Mouse (Mus musculus): ENCODE results near the gene P2ry14. TPM values are rescaled to one million over a fixed set of nuclear protein-coding genes. Genes with fewer than 3 reads are reported as not detected.
"Not testable (repeated sequence)": the region's sequence is repeated elsewhere in the genome, so short reads cannot be mapped to it uniquely, and the experiment has no call there.

P2ry14 gene
- polyA plus RNA-seq, 1 experiment from 2014 or later: 2.1 TPM

DNA sequence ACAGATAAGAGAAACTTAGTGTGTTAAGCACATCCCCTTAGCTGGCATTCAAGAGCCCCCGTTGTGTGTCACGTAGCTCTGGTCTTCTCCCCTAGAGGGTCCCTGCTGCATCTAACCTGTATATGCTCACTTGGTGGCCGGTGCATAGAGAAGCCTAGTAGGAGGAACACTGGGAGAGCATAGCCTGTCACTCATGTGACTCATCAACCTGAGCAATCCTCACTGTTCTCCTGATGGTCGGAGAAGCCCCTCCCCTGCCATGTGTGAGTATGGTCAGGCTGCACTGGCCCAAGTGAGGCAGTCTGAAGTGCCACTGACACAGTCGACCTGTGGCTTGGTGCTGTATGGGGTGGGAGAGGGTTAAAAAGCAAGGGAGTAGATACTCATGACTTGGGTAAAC, 28.4 kb downstream of the P2ry14 start:
- Histone ChIP-seq H3K4me2 (no peak overlapping the region), H3K9ac (no peak overlapping the region), H3K36me3 (no peaks in the 10 kb centered on the region), H3K27me3 (no peaks in the 10 kb centered on the region), H3K9me3 (no peaks in the 10 kb centered on the region), H3K4me1 (peaks cover 4% of the 10 kb centered on the region; the same call in 1 of the 2 replicates), H3K4me3 (no peak overlapping the region), H3K27ac (no peak overlapping the region)
- no peak for ATAC-seq (ENCODE audit: insufficient number of reproducible peaks, low FRiP score, low TSS enrichment, low read depth)
- 63% methylated on average over 5 of the region's 5 CpGs for WGBS

DNA sequence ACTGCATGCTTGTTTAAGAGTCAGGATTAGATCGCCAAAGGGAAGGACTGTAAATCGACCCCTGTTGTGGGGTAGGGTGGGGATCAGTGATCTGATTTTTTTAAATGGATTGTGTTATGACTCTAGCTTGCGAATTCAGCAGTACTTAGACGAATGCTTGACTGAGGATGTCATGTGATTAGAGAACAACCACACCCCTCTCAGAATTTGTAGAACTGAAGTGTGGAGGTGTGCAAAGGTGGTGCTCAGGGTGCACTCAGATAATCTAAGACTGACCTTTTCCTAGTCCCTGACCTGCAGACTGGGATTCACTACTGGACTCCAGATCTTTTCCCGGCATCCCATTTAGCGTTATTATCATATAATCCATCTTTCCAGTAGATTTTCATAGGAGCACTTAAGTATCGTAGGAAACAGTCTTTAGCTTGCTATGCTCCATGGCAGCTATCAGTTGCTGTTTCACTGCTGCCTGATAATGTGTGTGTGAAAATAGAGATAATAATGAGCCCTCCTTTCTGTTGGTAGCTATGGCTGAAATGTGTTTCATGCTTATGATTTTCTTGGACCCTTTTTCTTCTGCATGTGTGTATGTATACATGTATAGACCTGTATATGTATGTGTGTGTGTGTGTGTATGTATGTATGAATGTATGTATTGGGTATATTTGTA, 31.5 kb downstream of the P2ry14 start:
- Histone ChIP-seq H3K9me3 (no peaks in the 10 kb centered on the region), H3K27ac (no peak overlapping the region), H3K9ac (no peak overlapping the region), H3K4me3 (no peak overlapping the region), H3K4me1 (peaks cover 4% of the 10 kb centered on the region; the same call in 1 of the 2 replicates), H3K4me2 (no peak overlapping the region), H3K36me3 (no peaks in the 10 kb centered on the region), H3K27me3 (no peaks in the 10 kb centered on the region)
- no peak for ATAC-seq (ENCODE audit: insufficient number of reproducible peaks, low FRiP score, low TSS enrichment, low read depth)
- WGBS: 71% methylated on average over 7 of the region's 7 CpGs

DNA sequence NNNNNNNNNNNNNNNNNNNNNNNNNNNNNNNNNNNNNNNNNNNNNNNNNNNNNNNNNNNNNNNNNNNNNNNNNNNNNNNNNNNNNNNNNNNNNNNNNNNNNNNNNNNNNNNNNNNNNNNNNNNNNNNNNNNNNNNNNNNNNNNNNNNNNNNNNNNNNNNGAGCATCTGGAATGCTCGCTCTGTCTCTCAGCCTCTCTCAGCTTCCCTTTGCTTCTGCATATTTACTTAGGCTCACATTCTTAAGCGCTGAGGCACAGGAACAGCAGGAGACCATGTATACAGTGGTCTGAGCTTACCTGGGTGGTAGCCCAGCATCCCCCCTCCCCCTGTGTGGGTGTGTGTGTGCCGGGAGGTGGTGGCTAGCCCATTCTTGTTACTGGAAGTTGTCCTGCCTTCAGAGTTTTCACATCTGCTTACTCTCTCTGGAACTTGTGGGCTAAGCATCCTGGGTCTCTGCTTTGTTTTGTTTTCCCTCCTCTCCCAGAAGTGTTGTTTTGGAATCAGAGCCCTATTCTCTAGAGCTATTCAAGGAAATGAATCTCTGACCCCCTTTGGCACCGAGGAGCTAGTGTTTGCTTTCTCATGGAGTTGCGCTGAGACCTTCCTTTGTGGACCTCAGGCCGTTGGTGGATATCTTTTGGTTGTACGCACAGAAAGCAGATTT, 32.2 kb downstream of the P2ry14 start:
- Histone ChIP-seq H3K27ac (no peak overlapping the region), H3K4me2 (no peak overlapping the region), H3K4me3 (no peak overlapping the region), H3K36me3 (no peaks in the 10 kb centered on the region), H3K27me3 (no peaks in the 10 kb centered on the region), H3K9ac (no peak overlapping the region), H3K9me3 (no peaks in the 10 kb centered on the region), H3K4me1 (peaks cover 4% of the 10 kb centered on the region; the same call in 1 of the 2 replicates)
- ATAC-seq (ENCODE audit: insufficient number of reproducible peaks, low FRiP score, low TSS enrichment, low read depth): no peak
- 56% methylated on average over 7 of the region's 7 CpGs for WGBS

DNA sequence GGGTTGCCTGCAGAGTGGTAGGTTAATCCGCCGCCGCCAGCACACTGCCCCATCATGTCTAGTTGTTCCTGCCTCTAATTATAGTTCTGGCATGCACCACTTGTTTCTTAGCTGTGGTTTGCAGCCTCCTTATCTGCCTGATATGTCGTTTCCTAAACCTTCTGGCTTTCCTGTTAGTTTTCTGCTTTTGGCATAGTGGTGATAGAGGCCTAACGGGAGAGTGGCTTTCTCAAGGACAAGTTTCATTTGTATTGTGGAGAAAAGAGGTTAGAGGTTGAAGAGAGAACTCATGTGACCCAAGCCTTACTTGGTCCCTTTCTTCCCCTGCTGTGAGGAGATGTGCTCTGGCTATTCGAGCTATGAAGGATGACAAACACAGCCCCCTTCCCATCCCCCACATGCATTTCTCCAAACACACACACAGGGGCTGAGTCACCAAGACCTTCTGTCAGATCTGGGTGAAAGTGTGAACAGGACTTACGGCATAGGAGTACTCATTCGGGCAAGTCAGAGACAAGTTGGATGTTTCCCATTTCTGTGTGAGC, 39.4 kb downstream of the P2ry14 start:
- H3K9ac ChIP-seq: no peak overlapping the region
- H3K36me3 ChIP-seq: no peaks in the 10 kb centered on the region
- H3K4me1 ChIP-seq: no peaks in the 10 kb centered on the region
- no peaks in the 10 kb centered on the region for H3K27me3 ChIP-seq
- no peak for ATAC-seq (ENCODE audit: insufficient number of reproducible peaks, low FRiP score, low TSS enrichment, low read depth)
- WGBS: 79% methylated on average over 8 of the region's 8 CpGs
- no peak overlapping the region for H3K4me3 ChIP-seq
- H3K9me3 ChIP-seq: no peaks in the 10 kb centered on the region
- H3K4me2 ChIP-seq: no peak overlapping the region
- H3K27ac ChIP-seq: no peak overlapping the region

DNA sequence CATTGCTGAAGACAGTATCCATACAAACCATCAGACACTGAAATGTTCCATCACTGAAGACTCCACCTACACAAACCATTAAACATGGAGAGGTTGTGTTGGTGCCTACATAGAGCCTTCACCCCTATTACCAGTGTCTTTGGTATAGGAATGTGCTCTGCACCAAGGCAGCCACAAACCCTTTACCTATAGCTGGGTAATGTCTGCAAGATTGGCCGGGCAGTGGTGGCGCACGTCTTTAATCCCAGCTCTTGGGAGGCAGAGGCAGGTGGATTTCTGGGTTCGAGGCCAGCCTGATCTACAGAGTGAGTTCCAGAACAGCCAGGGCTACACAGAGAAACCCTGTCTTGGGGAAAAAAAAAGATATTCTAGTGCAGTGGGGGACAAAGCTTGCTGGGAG, 40.1 kb downstream of the P2ry14 start:
- H3K9me3 ChIP-seq; H3K4me3 ChIP-seq; H3K36me3 ChIP-seq; H3K9ac ChIP-seq; ATAC-seq (ENCODE audit: insufficient number of reproducible peaks, low FRiP score, low TSS enrichment, low read depth); H3K27ac ChIP-seq; H3K4me2 ChIP-seq; H3K4me1 ChIP-seq; H3K27me3 ChIP-seq: not testable (repeated sequence)
- 96% methylated on average over 4 of the region's 4 CpGs for WGBS

DNA sequence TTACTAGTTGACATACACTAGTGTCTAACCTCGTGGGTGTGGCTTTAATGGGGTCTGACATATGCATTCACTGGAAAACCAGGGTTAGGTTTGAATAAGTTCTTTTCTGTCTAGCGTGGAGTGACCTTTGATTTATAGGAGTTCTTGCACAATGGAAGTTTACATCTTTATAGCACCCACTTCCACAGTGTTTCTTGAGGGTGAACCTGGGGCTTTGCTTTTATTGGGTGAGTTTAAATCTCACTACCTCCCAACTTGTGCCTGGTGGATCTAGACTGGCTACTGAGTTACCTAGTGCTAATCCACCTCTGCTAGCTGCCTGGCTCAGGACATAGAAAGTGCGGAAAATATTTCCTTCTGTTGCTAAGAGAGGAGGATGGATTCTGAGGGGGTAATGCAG, 41.5 kb downstream of the P2ry14 start:
- Histone ChIP-seq H3K27ac (no peak overlapping the region), H3K27me3 (no peaks in the 10 kb centered on the region), H3K4me1 (no peaks in the 10 kb centered on the region), H3K36me3 (no peaks in the 10 kb centered on the region), H3K9me3 (no peaks in the 10 kb centered on the region), H3K4me2 (no peak overlapping the region), H3K9ac (no peak overlapping the region), H3K4me3 (no peak overlapping the region)
- no peak for ATAC-seq (ENCODE audit: insufficient number of reproducible peaks, low FRiP score, low TSS enrichment, low read depth)
- WGBS: 61% methylated on average over 3 of the region's 3 CpGs

DNA sequence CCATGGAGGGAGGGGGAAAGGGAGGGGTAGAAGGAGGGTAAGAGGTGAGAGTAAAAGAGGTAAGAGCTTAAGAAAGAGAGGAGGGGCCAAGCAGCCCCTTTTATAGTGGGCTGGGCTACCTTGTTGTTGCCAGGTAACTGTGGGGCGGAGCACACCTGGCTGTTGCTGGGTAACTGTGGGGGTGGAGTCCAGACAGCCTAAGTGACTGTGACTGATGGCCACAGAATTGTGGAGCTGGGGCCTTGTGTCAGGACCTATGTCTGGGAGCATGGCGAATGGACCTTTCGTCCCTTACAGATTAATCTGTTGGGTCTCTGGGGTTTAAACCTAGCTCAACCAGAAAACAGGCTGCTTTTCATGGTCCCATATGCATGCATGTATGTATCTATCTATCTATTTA, 43.6 kb downstream of the P2ry14 start:
- H3K27ac ChIP-seq; H3K9ac ChIP-seq; H3K4me1 ChIP-seq; H3K27me3 ChIP-seq; H3K4me3 ChIP-seq; H3K4me2 ChIP-seq; H3K36me3 ChIP-seq; H3K9me3 ChIP-seq; ATAC-seq (ENCODE audit: insufficient number of reproducible peaks, low FRiP score, low TSS enrichment, low read depth): not testable (repeated sequence)
- 94% methylated on average over 3 of the region's 3 CpGs for WGBS

DNA sequence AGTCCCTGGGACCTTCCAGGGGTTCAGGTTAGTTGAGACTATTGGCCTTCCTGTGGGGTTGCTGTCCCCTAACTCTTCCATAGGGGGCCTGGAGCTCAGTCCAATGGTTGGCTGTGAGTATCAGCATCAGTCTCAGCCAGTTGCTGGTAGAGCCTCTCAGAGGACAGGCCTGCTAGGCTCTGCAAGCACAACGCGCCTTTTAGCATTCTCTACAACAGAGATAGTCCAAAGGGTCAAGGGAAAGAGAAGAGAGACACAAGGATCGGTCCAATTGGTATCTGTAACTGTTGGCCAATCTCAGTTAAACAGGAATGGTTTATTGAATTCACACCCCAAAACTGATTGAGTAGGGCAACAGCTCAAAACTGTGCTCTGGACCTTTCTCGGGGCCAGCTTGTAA, 46.0 kb downstream of the P2ry14 start:
- no peaks in the 10 kb centered on the region for H3K36me3 ChIP-seq
- no peak overlapping the region for H3K27ac ChIP-seq
- H3K27me3 ChIP-seq: no peaks in the 10 kb centered on the region
- no peak overlapping the region for H3K4me2 ChIP-seq
- no peak overlapping the region for H3K9ac ChIP-seq
- H3K9me3 ChIP-seq: no peaks in the 10 kb centered on the region
- no peaks in the 10 kb centered on the region for H3K4me1 ChIP-seq
- no peak overlapping the region for H3K4me3 ChIP-seq
- WGBS: 92% methylated on average over 4 of the region's 4 CpGs
- no peak for ATAC-seq (ENCODE audit: insufficient number of reproducible peaks, low FRiP score, low TSS enrichment, low read depth)

DNA sequence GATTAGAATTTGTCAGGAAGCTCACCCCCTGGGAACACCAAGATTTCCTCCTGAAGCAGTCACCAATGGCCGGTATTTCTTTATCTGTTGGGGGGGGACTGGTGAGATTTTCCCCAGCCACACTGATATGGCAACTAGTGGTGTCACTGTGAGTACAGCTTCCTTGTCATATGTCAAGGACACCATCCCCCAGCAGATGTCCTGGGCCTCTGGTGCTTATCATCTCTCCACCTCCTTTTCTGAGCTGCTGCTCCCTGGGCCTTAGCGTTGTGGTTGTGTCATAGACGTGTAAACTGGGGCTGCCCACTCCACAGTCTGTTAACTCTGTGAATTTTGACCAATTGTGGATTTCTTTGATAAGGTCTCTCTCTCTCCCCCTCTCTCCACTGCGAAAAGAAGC, 49.0 kb downstream of the P2ry14 start:
- no peak for ATAC-seq (ENCODE audit: insufficient number of reproducible peaks, low FRiP score, low TSS enrichment, low read depth)
- H3K4me3 ChIP-seq: no peak overlapping the region

DNA sequence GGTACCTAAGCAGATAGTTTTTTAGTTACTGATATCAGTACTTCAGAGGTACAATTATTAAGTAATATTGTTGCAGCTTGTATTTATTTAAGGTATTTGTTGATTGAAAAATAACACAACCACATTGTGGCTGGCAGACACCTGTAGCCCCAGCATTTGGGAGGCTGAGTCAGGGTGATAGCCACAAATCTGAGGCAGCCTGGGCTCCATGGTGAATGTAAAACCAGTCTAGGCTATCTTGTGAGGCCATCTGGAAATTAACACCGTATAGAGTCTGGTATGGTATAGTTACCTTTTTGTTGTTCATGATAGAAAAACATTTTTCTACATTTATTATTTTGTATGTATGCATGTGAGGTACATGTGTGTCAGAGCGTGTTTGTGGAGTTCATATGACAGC, 51.3 kb downstream of the P2ry14 start:
- H3K4me2 ChIP-seq: no peak overlapping the region
- H3K9me3 ChIP-seq: no peaks in the 10 kb centered on the region
- H3K27me3 ChIP-seq: no peaks in the 10 kb centered on the region
- ATAC-seq (ENCODE audit: insufficient number of reproducible peaks, low FRiP score, low TSS enrichment, low read depth): no peak
- 89% methylated on average over 2 of the region's 2 CpGs for WGBS
- H3K36me3 ChIP-seq: no peaks in the 10 kb centered on the region
- H3K4me3 ChIP-seq: no peak overlapping the region
- no peak overlapping the region for H3K27ac ChIP-seq
- H3K9ac ChIP-seq: no peak overlapping the region
- H3K4me1 ChIP-seq: no peaks in the 10 kb centered on the region

More for the DNA sequence above, 49.0 kb downstream of the P2ry14 start:
- Histone ChIP-seq H3K4me1 (no peaks in the 10 kb centered on the region), H3K9ac (no peak overlapping the region), H3K27me3 (no peaks in the 10 kb centered on the region), H3K9me3 (no peaks in the 10 kb centered on the region), H3K4me2 (no peak overlapping the region), H3K36me3 (no peaks in the 10 kb centered on the region), H3K27ac (no peak overlapping the region)
- WGBS: 81% methylated on average over 4 of the region's 4 CpGs

DNA sequence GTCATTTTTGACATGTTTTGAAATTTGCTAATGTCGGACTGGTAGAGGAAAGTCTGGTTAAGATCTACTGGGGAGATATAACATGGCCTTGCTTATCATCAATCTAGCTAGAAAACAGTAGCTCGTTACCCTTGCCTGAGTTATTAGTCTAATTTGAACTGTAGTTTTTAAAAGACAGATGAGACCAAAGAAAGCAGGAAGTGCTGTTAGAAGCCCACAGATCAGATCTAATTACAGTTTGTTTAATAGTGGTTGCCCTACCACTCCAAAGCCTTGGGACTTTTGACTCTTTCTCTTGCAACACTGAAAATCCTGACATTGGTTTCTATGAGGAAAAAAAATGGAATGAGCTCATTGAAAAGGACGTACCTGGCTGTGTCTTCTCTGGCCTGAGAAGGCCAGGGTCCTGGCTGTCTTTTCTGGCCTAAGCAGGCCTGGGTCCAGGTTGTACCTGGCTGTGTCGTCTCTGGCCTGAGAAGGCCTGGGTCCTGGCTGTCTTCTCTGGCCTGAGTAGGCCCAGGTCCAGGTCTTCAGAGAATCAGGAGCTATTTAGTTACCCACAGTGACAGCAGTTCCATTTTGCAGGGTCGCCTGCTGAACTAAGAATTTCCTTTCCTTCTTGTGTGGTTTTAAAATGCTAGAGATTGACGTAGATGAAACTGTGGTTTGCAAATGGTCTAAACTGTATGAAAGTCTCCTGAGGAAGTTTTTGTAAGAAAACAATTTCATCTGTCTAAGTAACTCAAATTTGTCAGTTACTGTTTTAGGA, 52.0 kb downstream of the P2ry14 start, which contains the start of gene Gpr171:
Gpr171 (minus strand) TSS at position 604 of the 769 bp plus-strand sequence.
- no peak within 1 kb of the TSS for H3K4me2 ChIP-seq
- H3K4me3 ChIP-seq: no peak within 1 kb of the TSS
- no peaks in the 10 kb centered on the region for H3K4me1 ChIP-seq
- ATAC-seq (ENCODE audit: insufficient number of reproducible peaks, low FRiP score, low TSS enrichment, low read depth): no peak
- no peak within 1 kb of the TSS for H3K9ac ChIP-seq
- no peaks in the 10 kb centered on the region for H3K27me3 ChIP-seq
- 70% methylated on average over 6 of the region's 6 CpGs for WGBS
- no peaks in the 10 kb centered on the region for H3K9me3 ChIP-seq
- H3K36me3 ChIP-seq: no peaks in the 10 kb centered on the region
- H3K27ac ChIP-seq: no peak within 1 kb of the TSS

DNA sequence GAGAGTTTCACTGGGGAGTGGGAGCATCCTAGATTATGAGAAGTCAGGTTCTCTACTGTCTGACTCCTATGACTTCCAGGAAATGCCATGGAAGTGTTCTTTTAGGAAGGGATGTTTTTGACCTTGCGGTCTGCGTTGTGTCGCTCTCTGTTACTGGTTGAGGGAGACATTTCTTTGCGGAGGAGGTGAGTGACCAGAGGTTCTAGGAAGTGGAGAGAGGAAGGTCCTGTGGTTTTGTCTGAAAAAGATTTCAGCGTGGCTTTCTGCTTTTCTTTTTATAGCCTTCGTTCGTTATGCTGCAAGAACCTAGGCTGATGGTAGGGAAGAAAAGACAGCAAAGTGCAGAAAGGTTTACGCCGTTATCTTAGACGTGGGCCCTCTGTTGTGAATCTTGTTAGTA, 54.9 kb downstream of the P2ry14 start:
- 77% methylated on average over 10 of the region's 10 CpGs for WGBS
- no peaks in the 10 kb centered on the region for H3K27me3 ChIP-seq
- no peak overlapping the region for H3K9ac ChIP-seq
- H3K4me1 ChIP-seq: no peaks in the 10 kb centered on the region
- no peaks in the 10 kb centered on the region for H3K9me3 ChIP-seq
- no peaks in the 10 kb centered on the region for H3K36me3 ChIP-seq
- ATAC-seq (ENCODE audit: insufficient number of reproducible peaks, low FRiP score, low TSS enrichment, low read depth): no peak
- H3K27ac ChIP-seq: no peak overlapping the region
- no peak overlapping the region for H3K4me3 ChIP-seq
- no peak overlapping the region for H3K4me2 ChIP-seq

All from limb, embryonic 15.5 days (tissue).